Comparison of ENCODE assay signal across 8 mouse cellular contexts in genomic region chr7:4739544-4740275, GRCm38 (mm10). TPM values are rescaled to one million over a fixed set of nuclear protein-coding genes. Genes with fewer than 3 reads are reported as not detected.
DNase-seq lines count a peak whose midpoint lies in the region; ATAC-seq and TF ChIP-seq lines count a peak whose summit lies in the region.

Gene Kmt5c (plus strand): TSS chr7:4740115.

- H3K27me3 ChIP-seq in forebrain, embryonic 10.5 days (ENCODE audit: poor library complexity, severe bottlenecking): no peaks in the 10 kb centered on the region
- H3K27me3 ChIP-seq in heart, embryonic 15.5 days: no peaks in the 10 kb centered on the region
- H3K27me3 ChIP-seq in liver, embryonic 14.5 days (ENCODE audit: control insufficient read depth, insufficient read depth, low read length): no peaks in the 10 kb centered on the region
- no peaks in the 10 kb centered on the region for H3K27me3 ChIP-seq in neural tube, embryonic 11.5 days (ENCODE audit: control insufficient read depth, insufficient read depth, low read length)
- H3K27me3 ChIP-seq in stomach, postnatal 0 days (ENCODE audit: control insufficient read depth, insufficient read depth, low read length): no peaks in the 10 kb centered on the region

- under 1% methylated on average over 43 of the region's 44 CpGs for WGBS in forebrain, embryonic 10.5 days
- WGBS in heart, embryonic 15.5 days: under 1% methylated on average over 40 of the region's 44 CpGs
- WGBS in liver, embryonic 14.5 days (ENCODE audit: insufficient replicate concordance): under 1% methylated on average over 37 of the region's 44 CpGs
- WGBS in neural tube, embryonic 11.5 days: 0% methylated on average over 36 of the region's 44 CpGs
- under 1% methylated on average over 30 of the region's 44 CpGs for WGBS in stomach, postnatal 0 days

- peak within 1 kb of the TSS; percentile 96 for H3K27ac ChIP-seq in forebrain, embryonic 10.5 days
- H3K27ac ChIP-seq in heart, embryonic 15.5 days: peak within 1 kb of the TSS; percentile 89
- H3K27ac ChIP-seq in liver, embryonic 14.5 days: peak within 1 kb of the TSS; percentile 74
- peak within 1 kb of the TSS; percentile 85 for H3K27ac ChIP-seq in neural tube, embryonic 11.5 days (ENCODE audit: low read depth, low read length)
- peak within 1 kb of the TSS; percentile 94 for H3K27ac ChIP-seq in stomach, postnatal 0 days (replicated peaks)

- H3K4me2 ChIP-seq in heart, embryonic 15.5 days: peak within 1 kb of the TSS; percentile 80
- H3K4me2 ChIP-seq in liver, embryonic 14.5 days (ENCODE audit: low read depth): peak within 1 kb of the TSS; percentile 95
- peak within 1 kb of the TSS; percentile 88 for H3K4me2 ChIP-seq in neural tube, embryonic 11.5 days (ENCODE audit: low read depth)
- peak within 1 kb of the TSS; percentile 76 for H3K4me2 ChIP-seq in stomach, postnatal 0 days (replicated peaks; ENCODE audit: low read depth)

- TF ChIP-seq EP300 in liver, embryonic 14.5 days (IDR thresholded peaks at IDR 0.05; ENCODE audit: low read depth): peak; percentile 38; the same call in 1 of the 2 replicates
- TF ChIP-seq EP300 in stomach, postnatal 0 days (optimal IDR thresholded peaks at IDR 0.05): peak; percentile 88

- H3K36me3 ChIP-seq in forebrain, embryonic 10.5 days (replicated peaks): peaks cover 28% of the 10 kb centered on the region
- peaks cover 6% of the 10 kb centered on the region; the same call in 1 of the 2 replicates for H3K36me3 ChIP-seq in heart, embryonic 15.5 days
- H3K36me3 ChIP-seq in liver, embryonic 14.5 days (replicated peaks; ENCODE audit: control insufficient read depth, insufficient read depth, low read depth): peaks cover 3% of the 10 kb centered on the region
- H3K36me3 ChIP-seq in neural tube, embryonic 11.5 days (ENCODE audit: control insufficient read depth, insufficient read depth, low read length): peaks cover 5% of the 10 kb centered on the region; the same call in 1 of the 2 replicates
- H3K36me3 ChIP-seq in stomach, postnatal 0 days (ENCODE audit: control insufficient read depth, insufficient read depth, low read length): no peaks in the 10 kb centered on the region

- H3K4me1 ChIP-seq in forebrain, embryonic 10.5 days: peaks cover 45% of the 10 kb centered on the region
- peaks cover 28% of the 10 kb centered on the region for H3K4me1 ChIP-seq in heart, embryonic 15.5 days (replicated peaks)
- H3K4me1 ChIP-seq in liver, embryonic 14.5 days (replicated peaks; ENCODE audit: control insufficient read depth in 2 of 2, insufficient read depth in 2 of 2, low read length in 1 of 2): peaks cover 32 to 36% of the 10 kb centered on the region in 2 experiments
- peaks cover 17% of the 10 kb centered on the region for H3K4me1 ChIP-seq in neural tube, embryonic 11.5 days (ENCODE audit: control insufficient read depth, insufficient read depth, low read length)
- H3K4me1 ChIP-seq in stomach, postnatal 0 days (replicated peaks; ENCODE audit: control insufficient read depth, insufficient read depth): 0 out of 2 replicates have a peak, but pooled peaks cover 2% of the 10 kb centered on the region

- peak within 1 kb of the TSS; percentile 83 for H3K4me3 ChIP-seq in forebrain, embryonic 10.5 days
- peak within 1 kb of the TSS; percentile 68 for H3K4me3 ChIP-seq in heart, embryonic 15.5 days
- peak within 1 kb of the TSS; percentile 69 to 99 for H3K4me3 ChIP-seq in liver, embryonic 14.5 days (ENCODE audit: insufficient read depth in 1 of 2, low read depth in 2 of 2, low read length in 2 of 2)
- H3K4me3 ChIP-seq in neural tube, embryonic 11.5 days (ENCODE audit: low read depth, low read length): peak within 1 kb of the TSS; percentile 74
- H3K4me3 ChIP-seq in stomach, postnatal 0 days (ENCODE audit: low read depth, low read length): peak within 1 kb of the TSS; percentile 87

- TF ChIP-seq CTCF in liver, embryonic 14.5 days (IDR thresholded peaks at IDR 0.05; ENCODE audit: low read depth): peak; percentile 64
- peak; percentile 59 for TF ChIP-seq CTCF in stomach, postnatal 0 days (IDR thresholded peaks at IDR 0.05; ENCODE audit: low read depth)

- DNase-seq in CD8-positive naive resting alpha-beta T cell, adult 2 months (ENCODE audit: low read depth in 2 of 2, low spot score in 2 of 2): peak; percentile 94
- DNase-seq in c-Kit-positive CD71-negative TER-119-negative erythroid progenitor cells, embryonic 14.5 days (ENCODE audit: low read depth): peak; percentile 99
- peak; percentile 97 for DNase-seq in forebrain, embryonic 10.5 days (ENCODE audit: extremely low spot score, low spot score)
- peak; percentile 99 for DNase-seq in kidney, postnatal 25 days
- peak; percentile 98 to 99 (median 99) for DNase-seq in liver, embryonic 14.5 days (ENCODE audit: low read depth in 3 of 3, low spot score in 3 of 3)
- DNase-seq in neural tube, embryonic 11.5 days (ENCODE audit: low spot score): peak; percentile 95
- DNase-seq in stomach, postnatal 0 days (ENCODE audit: low spot score): peak; percentile 96

- H3K9me3 ChIP-seq in forebrain, embryonic 10.5 days: no peaks in the 10 kb centered on the region
- H3K9me3 ChIP-seq in heart, embryonic 15.5 days (replicated peaks): no peaks in the 10 kb centered on the region
- no peaks in the 10 kb centered on the region for H3K9me3 ChIP-seq in liver, embryonic 14.5 days (ENCODE audit: control insufficient read depth, low read length)
- H3K9me3 ChIP-seq in neural tube, embryonic 11.5 days (ENCODE audit: control insufficient read depth, low read length): no peaks in the 10 kb centered on the region
- no peaks in the 10 kb centered on the region for H3K9me3 ChIP-seq in stomach, postnatal 0 days (ENCODE audit: control insufficient read depth, low read length)

- peak within 1 kb of the TSS; percentile 76 for H3K9ac ChIP-seq in heart, embryonic 15.5 days
- H3K9ac ChIP-seq in liver, embryonic 14.5 days (replicated peaks): peak within 1 kb of the TSS; percentile 76
- peak within 1 kb of the TSS; percentile 85 for H3K9ac ChIP-seq in neural tube, embryonic 11.5 days (ENCODE audit: low read length)
- H3K9ac ChIP-seq in stomach, postnatal 0 days (ENCODE audit: low read length): peak within 1 kb of the TSS; percentile 77

- ATAC-seq in heart, embryonic 15.5 days (replicated peaks; ENCODE audit: insufficient number of reproducible peaks, insufficient read depth, low FRiP score, low read depth): peak; percentile 95
- peak; percentile 86 for ATAC-seq in liver, embryonic 14.5 days (ENCODE audit: insufficient read depth)
- ATAC-seq in neural tube, embryonic 11.5 days (ENCODE audit: insufficient read depth, low FRiP score, low TSS enrichment): peak; percentile 98
- peak; percentile 98 for ATAC-seq in stomach, postnatal 0 days (ENCODE audit: low FRiP score, low TSS enrichment)

RNA-seq across cellular contexts. Expression of gene Kmt5c, which starts in this region (rescaled TPM):
- polyA plus RNA-seq in forebrain, embryonic 10.5 days (2016; fragmentation: Nextera tagmentation; extraction: Ambion mirVana): 98.9 and 101 TPM in 2 replicates
- polyA plus RNA-seq in heart, embryonic 15.5 days (2015; fragmentation: Nextera tagmentation; extraction: Ambion mirVana): 47.8 and 59.4 TPM in 2 replicates
- polyA plus RNA-seq in liver, embryonic 14.5 days (2012; rRNA removed): 75.7 and 78.7 TPM in 2 replicates
- 37.8 and 44.7 TPM in 2 replicates for polyA plus RNA-seq in liver, embryonic 14.5 days (2014; fragmentation: Nextera tagmentation; extraction: Ambion mirVana)
- 80.6 and 87.0 TPM in 2 replicates for polyA plus RNA-seq in neural tube, embryonic 11.5 days (2014; fragmentation: Nextera tagmentation; extraction: Ambion mirVana)
- polyA plus RNA-seq in stomach, postnatal 0 days (2015; fragmentation: Nextera tagmentation; extraction: Ambion mirVana): 31.8 and 32.5 TPM in 2 replicates

Comparison
In these comparisons a context has a peak if more than half of its experiments do, and no peak if none do; other contexts are left out.
1. Peak in every context shown above with its lines: DNase-seq, ATAC-seq, H3K4me3 ChIP-seq and H3K27ac ChIP-seq.